Mouse (Mus musculus) retina, adult 2 months (tissue): ENCODE measurements at regions not wholly inside any gene's neighbourhood (a gene's known extent, or its start where the extent isn't known, plus 50 kb on each side); places are given as distances from the start of the nearest gene placed in this dataset.

Experiments
- DNase-seq: peaks from one replicate; pipeline ENCODE4 v3.0.0-alpha.2; 2012; ENCODE audit warnings: low read depth, low spot score

- DNase-seq: no peak
These were observed 273.3 kb upstream of the Ppargc1a start for GRCm38 (mm10) chr5:51840638-51841329.

GRCm38 (mm10) chr5:51839292-51839691 lies 271.8 kb upstream of the Ppargc1a start:
- no peak for DNase-seq

GRCm38 (mm10) chr5:51830551-51830950 lies 263.0 kb upstream of the Ppargc1a start:
- no peak for DNase-seq

GRCm38 (mm10) chr5:51830015-51830414 lies 262.5 kb upstream of the Ppargc1a start:
- no peak for DNase-seq

GRCm38 (mm10) chr5:51829606-51830005 lies 262.1 kb upstream of the Ppargc1a start:
- no peak for DNase-seq

- DNase-seq: no peak
These were observed 261.5 kb upstream of the Ppargc1a start for GRCm38 (mm10) chr5:51829020-51829419.

GRCm38 (mm10) chr5:51826269-51826668 lies 258.7 kb upstream of the Ppargc1a start:
- no peak for DNase-seq

- no peak for DNase-seq
These were observed 258.1 kb upstream of the Ppargc1a start for GRCm38 (mm10) chr5:51825584-51826088.

GRCm38 (mm10) chr5:51824731-51825130 lies 257.2 kb upstream of the Ppargc1a start:
- DNase-seq: no peak

- DNase-seq: no peak
These were observed 256.1 kb upstream of the Ppargc1a start for GRCm38 (mm10) chr5:51823657-51824056.

GRCm38 (mm10) chr5:51816258-51816657 lies 248.7 kb upstream of the Ppargc1a start:
- no peak for DNase-seq

GRCm38 (mm10) chr5:51811728-51812127 lies 244.2 kb upstream of the Ppargc1a start:
- DNase-seq: no peak

- DNase-seq: no peak
These were observed 234.0 kb upstream of the Ppargc1a start for GRCm38 (mm10) chr5:51801486-51801885.

- no peak for DNase-seq
These were observed 232.0 kb upstream of the Ppargc1a start for GRCm38 (mm10) chr5:51799371-51800035.

GRCm38 (mm10) chr5:51794097-51794496 lies 226.6 kb upstream of the Ppargc1a start:
- DNase-seq: no peak

- DNase-seq: no peak
These were observed 225.4 kb upstream of the Ppargc1a start for GRCm38 (mm10) chr5:51792950-51793349.

GRCm38 (mm10) chr5:51788768-51789167 lies 221.2 kb upstream of the Ppargc1a start:
- no peak for DNase-seq

- DNase-seq: no peak
These were observed 216.0 kb upstream of the Ppargc1a start for GRCm38 (mm10) chr5:51783523-51783922.

GRCm38 (mm10) chr5:51783099-51783498 lies 215.6 kb upstream of the Ppargc1a start:
- no peak for DNase-seq

- no peak for DNase-seq
These were observed 208.1 kb upstream of the Ppargc1a start for GRCm38 (mm10) chr5:51775502-51776145.

- DNase-seq: no peak
These were observed 204.1 kb upstream of the Ppargc1a start for GRCm38 (mm10) chr5:51771655-51772054.

- no peak for DNase-seq
These were observed 198.6 kb upstream of the Ppargc1a start for GRCm38 (mm10) chr5:51766111-51766510.

GRCm38 (mm10) chr5:51764416-51764815 lies 196.9 kb upstream of the Ppargc1a start:
- no peak for DNase-seq
